ENCODE assay signal across 9 mouse cellular contexts in the genomic region with DNA sequence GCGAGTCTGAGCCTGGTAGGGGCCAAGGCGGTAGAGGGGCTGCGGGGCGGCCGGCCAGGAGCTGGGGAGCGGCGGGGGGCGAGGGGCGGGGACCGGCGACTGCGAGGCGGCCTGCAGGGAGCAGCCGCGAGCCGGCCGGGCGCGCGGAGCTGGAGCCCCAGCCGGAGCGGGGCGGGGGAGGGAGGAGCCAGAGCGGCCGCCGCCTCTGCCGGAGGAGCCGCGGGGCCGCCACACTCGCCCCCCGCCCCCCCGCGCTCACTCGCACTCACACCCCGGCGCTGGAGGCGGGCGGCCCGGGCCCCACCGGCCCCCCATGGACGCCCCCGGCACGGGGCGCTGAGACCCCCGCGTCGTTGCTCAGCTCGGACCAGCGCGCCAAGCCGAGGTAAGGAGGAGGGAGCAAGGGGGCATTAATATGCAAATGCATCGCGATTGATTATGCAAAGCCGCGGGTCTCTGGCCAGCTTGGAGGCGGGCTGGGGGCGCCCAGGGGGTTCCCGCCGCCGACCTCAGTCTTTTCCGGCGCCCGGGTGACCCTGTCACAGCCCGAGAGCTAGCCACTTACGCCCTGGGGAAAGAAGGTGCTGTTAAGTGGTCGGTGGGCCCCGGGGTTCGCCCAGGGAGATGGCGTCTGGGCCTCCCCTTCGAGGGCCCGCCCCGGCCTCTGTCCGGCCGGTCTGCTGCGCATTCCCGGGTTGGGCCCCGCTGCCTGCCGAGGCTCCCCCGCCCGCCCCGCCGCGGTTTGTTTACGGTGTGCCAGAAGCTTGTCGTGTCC. TPM values are rescaled to one million over a fixed set of nuclear protein-coding genes. Genes with fewer than 3 reads are reported as not detected.
DNase-seq lines count a peak whose midpoint lies in the region; ATAC-seq lines count a peak whose summit lies in the region.
"Had no signal": no experiment of that assay in that cellular context is flagged by ENCODE, and none has a peak within 500 bp of the region (broad histone marks: within the 10 kb centered on the region; RNA-seq: fewer than 3 reads in every experiment).

No protein-coding gene starts in this region.

- H3K4me2 ChIP-seq in embryonic facial prominence, embryonic 14.5 days (ENCODE audit: low read depth, low read length), result peak overlapping the region; percentile 88
- peak overlapping the region; percentile 92 for H3K4me2 ChIP-seq in heart, embryonic 16.5 days (ENCODE audit: low read depth, low read length)
- H3K4me2 ChIP-seq in lung, embryonic 15.5 days, result peak overlapping the region; percentile 92

- peak; percentile 84 for ATAC-seq in embryonic facial prominence, embryonic 14.5 days (ENCODE audit: low read depth)
- peak; percentile 77 for ATAC-seq in heart, embryonic 16.5 days (replicated peaks; ENCODE audit: extremely low read depth, insufficient read depth, low FRiP score)
- ATAC-seq in lung, embryonic 15.5 days (ENCODE audit: borderline replicate concordance, extremely low read depth, low FRiP score, low TSS enrichment), result peak; percentile 73
- peak; percentile 48 for ATAC-seq in neutrophil, adult 5-6 weeks (ENCODE audit: extremely low read depth, insufficient number of reproducible peaks, low FRiP score, poor library complexity, severe bottlenecking)

- H3K36me3 ChIP-seq in embryonic facial prominence, embryonic 14.5 days (ENCODE audit: control insufficient read depth, insufficient read depth, low read length), result no peaks in the 10 kb centered on the region
- H3K36me3 ChIP-seq in heart, embryonic 16.5 days (ENCODE audit: control insufficient read depth, insufficient read depth), result no peaks in the 10 kb centered on the region
- H3K36me3 ChIP-seq in lung, embryonic 15.5 days, result no peaks in the 10 kb centered on the region

- peak; percentile 56 to 61 for DNase-seq in CD8-positive naive resting alpha-beta T cell, adult 2 months (ENCODE audit: low read depth in 2 of 2, low spot score in 2 of 2)
- peak; percentile 87 for DNase-seq in adrenal gland, postnatal 25 days
- peak; percentile 92 for DNase-seq in embryonic facial prominence, embryonic 14.5 days (ENCODE audit: low spot score)
- DNase-seq in kidney, postnatal 10 days, result peak; percentile 94
- peak; percentile 76 for DNase-seq in urinary bladder, adult 2 months (ENCODE audit: low spot score)

- H3K9ac ChIP-seq in embryonic facial prominence, embryonic 14.5 days (ENCODE audit: low read depth, low read length), result peak overlapping the region; percentile 93
- H3K9ac ChIP-seq in heart, embryonic 16.5 days (ENCODE audit: low read length), result peak overlapping the region; percentile 92
- peak overlapping the region; percentile 94 for H3K9ac ChIP-seq in lung, embryonic 15.5 days

- WGBS in embryonic facial prominence, embryonic 14.5 days, result 1% methylated on average over 33 of the region's 86 CpGs
- WGBS in heart, embryonic 16.5 days, result under 1% methylated on average over 82 of the region's 86 CpGs
- WGBS in lung, embryonic 15.5 days, result under 1% methylated on average over 68 of the region's 86 CpGs

- peaks cover 49% of the 10 kb centered on the region for H3K4me1 ChIP-seq in embryonic facial prominence, embryonic 14.5 days (ENCODE audit: control insufficient read depth, insufficient read depth, low read length)
- peaks cover 54% of the 10 kb centered on the region for H3K4me1 ChIP-seq in heart, embryonic 16.5 days (ENCODE audit: control insufficient read depth, insufficient read depth, low read length)
- peaks cover 60% of the 10 kb centered on the region for H3K4me1 ChIP-seq in lung, embryonic 15.5 days

- H3K9me3 ChIP-seq in embryonic facial prominence, embryonic 14.5 days (ENCODE audit: control insufficient read depth, low read length), result no peaks in the 10 kb centered on the region
- H3K9me3 ChIP-seq in heart, embryonic 16.5 days (replicated peaks; ENCODE audit: control insufficient read depth, low read length), result no peaks in the 10 kb centered on the region
- H3K9me3 ChIP-seq in lung, embryonic 15.5 days, result no peaks in the 10 kb centered on the region

- peak overlapping the region; percentile 91 for H3K27ac ChIP-seq in embryonic facial prominence, embryonic 14.5 days (replicated peaks; ENCODE audit: low read depth, low read length)
- H3K27ac ChIP-seq in heart, embryonic 16.5 days (ENCODE audit: low read length), result peak overlapping the region; percentile 96
- peak overlapping the region; percentile 97 for H3K27ac ChIP-seq in lung, embryonic 15.5 days

- peak overlapping the region; percentile 99 for H3K4me3 ChIP-seq in embryonic facial prominence, embryonic 14.5 days (ENCODE audit: low read depth, low read length)
- peak overlapping the region; percentile 68 for H3K4me3 ChIP-seq in heart, embryonic 16.5 days (ENCODE audit: low read length)
- peak overlapping the region; percentile 93 for H3K4me3 ChIP-seq in lung, embryonic 15.5 days

- H3K27me3 ChIP-seq in embryonic facial prominence, embryonic 14.5 days (replicated peaks; ENCODE audit: control insufficient read depth, insufficient read depth, low read length), result no peaks in the 10 kb centered on the region
- no peaks in the 10 kb centered on the region for H3K27me3 ChIP-seq in heart, embryonic 16.5 days (ENCODE audit: control insufficient read depth, insufficient read depth, low read length)
- no peaks in the 10 kb centered on the region for H3K27me3 ChIP-seq in lung, embryonic 15.5 days

RNA-seq across cellular contexts. Expression of gene Thra, which starts 1.4 kb away (rescaled TPM):
- total RNA-seq in adrenal gland, postnatal 25 days (2021), result 82.5 and 89.4 TPM in 2 replicates
- polyA plus RNA-seq in embryonic facial prominence, embryonic 14.5 days (2014; fragmentation: Nextera tagmentation; extraction: Ambion mirVana), result 57.7 and 62.2 TPM in 2 replicates
- polyA plus RNA-seq in heart, embryonic 16.5 days (2015; fragmentation: Nextera tagmentation; extraction: Ambion mirVana), result 37.5 and 40.2 TPM in 2 replicates
- polyA plus RNA-seq in lung, embryonic 15.5 days (2015; fragmentation: Nextera tagmentation; extraction: Ambion mirVana), result 35.6 and 35.8 TPM in 2 replicates
- total RNA-seq in neutrophil, adult 5-6 weeks (2017), result 7.9 and 8.7 TPM in 2 replicates
- polyA plus RNA-seq in urinary bladder, adult 2 months (2012; rRNA removed), result 62.2 and 88.1 TPM in 2 replicates

RNA-seq across cellular contexts. Expression of gene Med24, which starts 12.6 kb away (rescaled TPM):
- total RNA-seq in adrenal gland, postnatal 25 days (2021), result 40.9 and 61.5 TPM in 2 replicates
- polyA plus RNA-seq in embryonic facial prominence, embryonic 14.5 days (2014; fragmentation: Nextera tagmentation; extraction: Ambion mirVana), result 40.7 and 49.0 TPM in 2 replicates
- polyA plus RNA-seq in heart, embryonic 16.5 days (2015; fragmentation: Nextera tagmentation; extraction: Ambion mirVana), result 36.8 and 40.3 TPM in 2 replicates
- 51.9 and 53.0 TPM in 2 replicates for polyA plus RNA-seq in lung, embryonic 15.5 days (2015; fragmentation: Nextera tagmentation; extraction: Ambion mirVana)
- total RNA-seq in neutrophil, adult 5-6 weeks (2017), result 14.9 and 21.3 TPM in 2 replicates
- 29.6 and 32.8 TPM in 2 replicates for polyA plus RNA-seq in urinary bladder, adult 2 months (2012; rRNA removed)

RNA-seq across cellular contexts. Expression of gene Nr1d1, which starts 33.3 kb away (rescaled TPM):
- total RNA-seq in adrenal gland, postnatal 25 days (2021), result 234 and 238 TPM in 2 replicates
- 1.1 and 1.9 TPM in 2 replicates for polyA plus RNA-seq in embryonic facial prominence, embryonic 14.5 days (2014; fragmentation: Nextera tagmentation; extraction: Ambion mirVana)
- polyA plus RNA-seq in heart, embryonic 16.5 days (2015; fragmentation: Nextera tagmentation; extraction: Ambion mirVana), result 7.0 and 8.2 TPM in 2 replicates
- 1.0 and 1.5 TPM in 2 replicates for polyA plus RNA-seq in lung, embryonic 15.5 days (2015; fragmentation: Nextera tagmentation; extraction: Ambion mirVana)
- total RNA-seq in neutrophil, adult 5-6 weeks (2017), result 0.47 and 1.8 TPM in 2 replicates
- 119 and 219 TPM in 2 replicates for polyA plus RNA-seq in urinary bladder, adult 2 months (2012; rRNA removed)

RNA-seq across cellular contexts. Expression of gene Csf3, which starts 40.7 kb away (rescaled TPM):
- not detected in 2 replicates for total RNA-seq in adrenal gland, postnatal 25 days (2021)
- not detected in 2 replicates for polyA plus RNA-seq in embryonic facial prominence, embryonic 14.5 days (2014; fragmentation: Nextera tagmentation; extraction: Ambion mirVana)
- not detected in 2 replicates for polyA plus RNA-seq in heart, embryonic 16.5 days (2015; fragmentation: Nextera tagmentation; extraction: Ambion mirVana)
- polyA plus RNA-seq in lung, embryonic 15.5 days (2015; fragmentation: Nextera tagmentation; extraction: Ambion mirVana), result not detected in 2 replicates
- total RNA-seq in neutrophil, adult 5-6 weeks (2017), result not detected in 2 replicates
- 0.38 and 0.73 TPM in 2 replicates for polyA plus RNA-seq in urinary bladder, adult 2 months (2012; rRNA removed)
- total RNA-seq: gastrocnemius, adult 8-10 months had no signal

RNA-seq across cellular contexts. Expression of gene Msl1, which starts 53.5 kb away (rescaled TPM):
- total RNA-seq in adrenal gland, postnatal 25 days (2021), result 109 and 113 TPM in 2 replicates
- 18.1 and 18.5 TPM in 2 replicates for polyA plus RNA-seq in embryonic facial prominence, embryonic 14.5 days (2014; fragmentation: Nextera tagmentation; extraction: Ambion mirVana)
- polyA plus RNA-seq in heart, embryonic 16.5 days (2015; fragmentation: Nextera tagmentation; extraction: Ambion mirVana), result 15.2 and 15.5 TPM in 2 replicates
- polyA plus RNA-seq in lung, embryonic 15.5 days (2015; fragmentation: Nextera tagmentation; extraction: Ambion mirVana), result 21.1 and 21.2 TPM in 2 replicates
- 191 TPM in 2 replicates for total RNA-seq in neutrophil, adult 5-6 weeks (2017)
- polyA plus RNA-seq in urinary bladder, adult 2 months (2012; rRNA removed), result 57.0 and 58.7 TPM in 2 replicates

Comparison
In these comparisons a context has a peak if more than half of its experiments do, and no peak if none do; other contexts are left out.
1. Peak in every context shown above with its lines: DNase-seq, ATAC-seq, H3K4me3 ChIP-seq and H3K27ac ChIP-seq.
2. RNA of gene Nr1d1, which starts 33.3 kb away (polyA plus RNA-seq): 119 to 219 TPM in urinary bladder, adult 2 months; 7.0 to 8.2 TPM in heart, embryonic 16.5 days, 1.1 to 1.9 TPM in embryonic facial prominence, embryonic 14.5 days and 1.0 to 1.5 TPM in lung, embryonic 15.5 days; every median in the first group is over 10 times any median in the second.